In the genomic region with DNA sequence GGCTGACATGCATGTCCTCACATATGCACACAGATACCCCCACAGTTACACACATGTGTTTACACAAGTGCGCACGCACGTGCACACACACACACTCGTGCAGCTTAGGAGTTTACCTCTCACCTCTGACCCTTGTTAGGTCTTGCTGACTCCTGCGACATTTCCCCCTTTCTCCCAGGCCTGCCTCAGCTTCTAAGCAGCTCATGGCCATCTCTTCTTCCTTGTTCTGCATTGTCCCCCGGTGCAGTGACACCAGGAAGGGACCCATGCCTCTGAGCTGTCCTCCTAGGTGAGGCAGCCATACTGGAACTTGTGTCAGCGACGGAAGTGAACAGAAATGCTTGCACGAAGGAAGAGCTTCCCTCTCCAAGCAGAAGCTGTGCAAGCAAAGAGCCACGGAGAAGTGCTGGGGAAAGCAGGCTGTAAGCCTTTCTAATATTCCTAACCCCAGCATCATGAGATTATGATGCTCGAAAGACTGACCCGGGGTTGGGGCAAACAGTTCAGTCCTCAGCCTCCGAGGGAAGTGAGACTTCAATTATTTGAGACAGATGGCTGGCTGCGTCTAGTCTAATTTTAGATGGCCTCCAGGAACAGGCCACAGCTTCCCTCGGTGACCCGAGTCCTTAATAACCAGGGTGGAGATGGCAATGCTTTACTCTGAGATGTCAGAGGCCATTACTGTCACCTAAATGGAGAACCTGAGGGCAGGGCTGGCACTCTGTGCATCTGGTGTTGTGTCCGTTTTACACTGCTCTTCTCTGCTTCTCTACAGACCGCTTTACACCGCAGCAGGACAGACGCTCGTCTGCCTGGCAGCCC, we compare ENCODE assay signal across 12 mouse cellular contexts.
DNase-seq lines count a peak whose midpoint lies in the region; ATAC-seq lines count a peak whose summit lies in the region.
"Had no signal": no experiment of that assay in that cellular context is flagged by ENCODE, and none has a peak within 500 bp of the region (broad histone marks: within the 10 kb centered on the region; RNA-seq: fewer than 3 reads in every experiment).

No protein-coding gene starts in this region.

- peak; percentile 72 for ATAC-seq in common myeloid progenitor, adult 5-6 weeks (replicated peaks; ENCODE audit: low read depth, poor library complexity, severe bottlenecking)
- ATAC-seq in megakaryocyte progenitor cell, adult 5-6 weeks (replicated peaks; ENCODE audit: poor library complexity), result peak; percentile 48
- ATAC-seq in erythroblast, adult 5-6 weeks (replicated peaks; ENCODE audit: low FRiP score, poor library complexity, severe bottlenecking), result no peak
- ATAC-seq: forebrain, embryonic 15.5 days had no signal

- peak; percentile 84 for DNase-seq in heart, adult 11 months
- DNase-seq in heart, postnatal 4 days, result no peak
- DNase-seq in B cell, adult 2 months, result peak; percentile 25 to 27
- no peak for DNase-seq in T-cell, adult 2 months (ENCODE audit: low spot score)
- DNase-seq: adrenal gland, postnatal 25 days; heart, adult 18-20 months; kidney, adult 18-20 months; lung, postnatal 36 days had no signal

Comparison
In these comparisons a context has a peak if more than half of its experiments do, and no peak if none do; other contexts are left out.
1. DNase-seq: peak in heart, adult 11 months (single experiment) and B cell, adult 2 months (2 of 2); none in heart, postnatal 4 days (single experiment) and T-cell, adult 2 months (single experiment).